Mouse (Mus musculus): Measurements from ENCODE around the gene Nup210l.

Nup210l gene

DNA sequence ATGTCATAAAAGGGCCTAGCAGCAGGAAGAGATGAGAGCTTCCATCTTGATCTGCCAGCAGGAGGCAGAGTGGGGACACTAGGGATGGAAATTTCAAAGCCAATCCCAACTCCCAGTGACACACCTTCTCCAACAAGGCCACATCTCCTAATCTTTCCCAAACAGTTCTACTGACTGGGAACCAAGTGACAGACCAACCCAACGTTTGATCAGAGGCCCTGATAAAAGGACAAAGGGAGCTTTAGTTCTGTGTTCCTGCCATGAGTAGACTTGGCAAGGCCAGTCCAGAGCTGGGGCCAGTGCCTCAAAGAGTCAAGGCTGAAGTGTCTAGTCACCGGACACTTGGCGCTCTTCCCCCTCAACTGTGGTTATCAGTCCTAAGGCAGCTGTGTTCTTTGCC is 57.6 kb downstream of the Nup210l start:
- no peak for DNase-seq (ENCODE audit: low spot score)

DNA sequence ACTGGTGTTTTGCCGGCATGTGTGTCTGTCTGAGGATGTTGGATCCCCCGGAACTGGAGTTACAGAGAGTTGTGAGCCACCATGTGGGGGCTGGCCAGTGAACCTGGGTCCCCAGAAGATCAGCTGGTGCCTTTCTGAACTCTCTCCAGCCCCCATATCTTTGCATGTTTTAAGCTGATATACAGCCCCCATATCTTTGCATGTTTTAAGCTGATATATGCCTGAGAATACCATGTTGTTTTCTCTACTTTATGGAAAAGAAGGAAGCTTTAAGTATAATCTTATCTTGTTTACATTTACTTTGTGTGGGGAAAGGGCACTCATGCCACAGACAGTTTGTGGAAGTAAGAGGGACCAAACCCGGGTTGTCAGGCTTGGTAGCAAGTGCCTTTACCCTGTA is 75.6 kb downstream of the Nup210l start:
- DNase-seq (ENCODE audit: low spot score): no peak

DNA sequence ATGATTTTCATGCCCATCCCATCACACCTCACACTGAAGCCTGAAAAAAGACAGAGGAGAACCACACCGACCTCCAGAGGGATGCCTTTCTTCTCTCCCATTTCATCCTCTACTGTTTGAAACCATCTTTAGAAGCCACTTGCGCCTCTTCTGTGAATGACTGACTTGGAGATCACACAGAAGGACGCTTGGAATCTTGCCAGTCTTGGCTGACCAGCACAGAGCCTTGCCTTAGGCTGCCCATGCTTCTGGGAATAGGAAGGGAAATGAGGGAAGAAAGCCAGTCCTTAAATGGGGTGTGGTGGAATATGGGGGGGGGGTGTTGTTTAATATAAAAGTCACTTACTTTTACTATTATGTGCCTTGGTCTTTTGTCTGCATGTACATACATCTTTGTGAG is 79.6 kb downstream of the Nup210l start:
- DNase-seq (ENCODE audit: low spot score): no peak

DNA sequence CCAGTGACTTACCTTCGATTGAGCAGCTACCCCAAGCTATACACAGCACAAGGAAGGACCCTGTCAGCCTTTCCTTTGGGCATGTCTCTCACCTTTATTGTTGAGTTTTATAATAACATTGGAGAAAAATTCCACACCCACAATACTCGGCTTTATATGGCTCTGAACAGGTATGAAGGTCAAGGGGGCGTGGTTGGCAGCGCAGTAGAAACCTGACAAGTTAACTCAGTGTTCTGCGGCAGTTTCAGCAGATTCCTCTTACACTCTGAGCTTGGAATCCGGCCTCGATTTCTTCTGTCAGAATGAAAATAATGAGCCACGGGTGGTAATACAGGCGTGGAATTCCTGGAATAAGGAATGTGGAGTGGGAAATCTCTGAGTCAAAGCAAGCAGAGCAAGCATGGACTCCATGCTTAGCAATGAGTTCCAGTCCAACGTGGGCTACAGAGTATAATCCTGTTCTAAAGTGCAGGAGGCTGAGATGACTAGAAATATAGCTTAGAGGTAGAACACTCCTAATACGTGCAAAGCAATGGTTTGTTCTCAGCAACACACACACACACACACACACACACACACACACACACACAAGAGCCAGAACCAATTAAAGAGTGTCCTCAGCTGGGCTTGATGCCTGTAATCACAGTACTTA is 87.1 kb downstream of the Nup210l start:
- no peak for DNase-seq (ENCODE audit: low spot score)

DNA sequence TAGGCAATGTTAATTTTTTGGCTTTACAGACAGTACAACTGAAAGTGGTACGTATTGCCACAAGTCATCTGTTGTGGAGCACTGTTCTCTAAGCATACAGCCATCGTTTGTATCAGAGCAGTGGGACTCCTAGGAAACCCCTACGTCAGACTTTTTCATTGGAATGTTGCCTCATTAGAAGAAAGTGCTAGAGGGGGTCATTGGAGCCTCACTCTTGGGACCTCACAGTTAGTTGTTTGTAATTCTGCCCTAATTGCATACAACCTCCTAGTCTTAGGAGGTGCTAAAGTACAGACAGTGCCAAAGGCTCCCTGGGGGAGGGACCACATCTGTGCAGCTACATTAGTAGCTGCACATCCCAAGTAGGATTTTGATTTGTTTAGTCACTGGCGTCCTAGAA is 90.8 kb downstream of the Nup210l start:
- DNase-seq (ENCODE audit: low spot score): no peak

DNA sequence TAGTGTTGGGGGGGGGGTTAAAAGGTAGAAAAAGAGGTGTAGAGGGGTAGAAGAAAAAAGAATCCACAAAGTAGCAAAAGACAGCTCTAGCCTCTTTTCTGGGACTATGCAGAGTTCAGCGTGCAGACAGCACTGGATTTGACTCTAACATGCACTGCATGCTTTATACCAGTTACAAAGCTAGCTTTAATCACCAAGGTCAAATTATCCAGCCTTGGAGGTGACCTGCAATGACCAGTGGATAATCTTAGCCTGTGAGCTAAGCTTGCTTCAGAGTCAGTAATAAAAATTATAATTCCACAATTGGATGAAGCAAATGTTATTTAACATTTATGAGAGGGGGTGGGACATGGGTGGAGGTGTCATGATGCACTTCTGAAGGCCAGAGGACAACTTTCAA is 91.7 kb downstream of the Nup210l start:
- no peak for DNase-seq (ENCODE audit: low spot score)

DNA sequence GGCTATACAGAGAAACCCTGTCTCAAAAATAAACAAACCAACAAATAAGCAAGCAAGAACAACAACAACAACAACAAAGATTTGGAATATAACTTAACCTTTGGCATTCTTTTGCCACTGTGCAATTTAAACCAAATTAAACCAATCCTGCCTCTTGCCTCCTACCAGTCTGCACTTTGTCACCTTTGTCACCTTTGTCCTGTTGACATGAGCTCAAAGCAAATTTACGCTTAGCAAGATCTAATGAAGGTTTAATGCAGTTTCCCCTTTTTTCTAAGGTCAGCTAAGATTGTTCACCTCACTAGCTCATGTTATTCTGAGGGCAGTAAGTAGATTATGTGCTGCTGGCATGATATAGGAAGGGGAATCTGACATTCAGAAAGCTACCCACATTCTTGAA is 93.6 kb downstream of the Nup210l start:
- DNase-seq (ENCODE audit: low spot score): no peak

DNA sequence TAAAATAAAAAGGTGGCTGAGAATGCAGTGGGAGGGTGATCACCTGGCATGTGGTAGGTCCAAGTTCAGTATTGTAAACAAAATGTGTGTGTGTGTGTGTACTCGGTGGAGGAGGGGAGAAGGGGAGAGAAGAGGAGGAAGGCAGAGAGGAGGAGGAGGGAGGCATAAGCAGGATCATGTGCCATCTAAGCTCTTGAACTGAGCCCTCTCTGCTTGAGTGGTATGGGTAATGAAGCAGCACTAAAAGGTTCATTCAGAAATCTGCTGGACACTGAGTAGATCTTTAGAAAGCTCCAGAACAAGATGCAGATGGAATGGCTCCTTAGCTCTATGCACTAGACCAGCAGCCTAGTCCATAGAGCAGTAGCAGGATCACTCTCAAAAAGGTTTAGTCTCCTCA is 99.0 kb downstream of the Nup210l start:
- no peak for DNase-seq (ENCODE audit: low spot score)

DNA sequence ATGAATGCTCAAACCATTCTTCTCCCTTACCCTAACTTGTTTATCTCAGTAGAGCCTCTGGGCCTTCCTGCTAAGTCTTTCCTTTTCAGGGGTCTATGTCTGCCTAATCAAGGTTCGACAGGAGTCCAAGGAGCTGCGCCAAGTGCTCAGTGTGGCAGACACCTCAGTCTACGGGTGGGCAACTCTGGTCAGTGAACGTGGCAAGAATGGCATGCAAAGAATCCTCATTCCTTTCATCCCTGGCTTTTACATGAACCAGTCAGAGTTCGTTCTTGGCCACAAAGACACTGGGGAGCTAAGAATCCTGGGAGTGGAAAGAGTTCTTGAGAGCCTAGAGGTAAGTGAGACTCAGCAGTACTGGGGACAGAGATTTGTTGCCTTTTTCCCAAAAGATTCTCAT is 99.7 kb downstream of the Nup210l start:
- DNase-seq (ENCODE audit: low spot score): no peak

DNA sequence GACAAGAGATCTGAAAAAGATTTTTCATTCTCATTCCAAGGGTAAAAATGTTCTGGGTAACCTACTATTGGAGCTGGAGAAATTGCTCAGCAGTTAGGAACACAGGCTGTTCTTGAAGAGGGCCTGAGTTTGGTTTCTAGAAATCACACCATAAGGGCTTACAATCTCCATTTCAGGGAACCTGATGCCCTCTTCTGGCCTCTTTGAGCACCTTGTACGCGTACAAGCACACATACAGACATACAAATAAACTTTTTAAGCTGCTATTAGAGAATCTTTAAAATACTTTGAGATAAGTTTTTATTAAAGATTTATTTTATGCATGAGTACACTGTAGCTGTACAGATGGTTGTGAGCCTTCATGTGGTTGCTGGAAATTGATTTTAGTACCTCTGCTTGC is 100.7 kb downstream of the Nup210l start:
- DNase-seq (ENCODE audit: low spot score): no peak

DNA sequence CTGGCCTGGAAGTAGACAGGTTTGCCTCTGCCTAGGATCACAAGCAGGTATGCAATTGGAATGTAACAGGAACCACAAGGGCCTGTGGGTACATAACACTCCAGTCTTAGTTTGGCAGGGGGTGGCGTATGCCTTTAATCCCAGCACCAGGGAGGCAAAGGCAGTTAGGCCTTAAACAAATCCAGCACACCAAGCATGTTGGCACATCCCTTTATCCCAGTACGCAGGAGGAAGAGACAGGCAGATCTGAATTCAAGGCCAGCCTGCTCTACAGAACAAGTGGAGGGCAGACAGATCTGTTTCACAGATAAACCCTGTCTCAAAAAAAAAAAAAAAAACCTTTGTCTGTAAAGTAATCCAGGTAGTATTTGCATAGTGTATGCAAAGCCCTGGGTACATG is 104.7 kb downstream of the Nup210l start:
- no peak for DNase-seq (ENCODE audit: low spot score)

DNA sequence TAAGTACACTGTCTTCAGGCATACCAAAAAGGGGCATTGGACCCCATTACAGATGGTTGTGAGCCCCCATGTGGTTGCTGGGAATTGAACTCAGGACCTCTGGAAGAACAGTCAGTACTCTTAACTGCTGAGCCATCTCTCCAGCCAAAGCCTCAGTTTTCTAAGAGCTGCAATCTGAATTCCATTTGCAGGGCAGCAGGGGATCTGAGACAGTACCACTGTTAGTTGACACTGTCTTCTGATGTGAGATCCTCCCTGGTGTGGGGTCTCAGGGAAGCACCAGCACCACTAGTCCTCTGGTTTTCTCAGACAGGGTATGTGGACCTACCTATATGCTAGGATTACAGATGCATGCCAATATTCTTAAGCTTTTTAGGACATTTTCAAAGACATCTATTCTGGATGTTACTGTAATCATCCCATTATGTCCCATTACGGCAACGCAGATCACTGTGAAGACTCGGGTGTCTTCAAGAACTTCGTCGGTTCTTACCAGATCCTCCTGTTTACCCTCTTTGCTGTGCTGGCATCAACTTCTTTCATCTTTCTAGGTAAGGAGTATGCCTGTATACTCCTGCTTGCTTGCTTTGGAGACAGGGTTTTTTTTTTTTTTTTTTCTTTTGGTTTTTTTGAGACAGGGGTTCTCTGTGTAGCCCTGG is 106.1 kb downstream of the Nup210l start:
- no peak for DNase-seq (ENCODE audit: low spot score)

DNA sequence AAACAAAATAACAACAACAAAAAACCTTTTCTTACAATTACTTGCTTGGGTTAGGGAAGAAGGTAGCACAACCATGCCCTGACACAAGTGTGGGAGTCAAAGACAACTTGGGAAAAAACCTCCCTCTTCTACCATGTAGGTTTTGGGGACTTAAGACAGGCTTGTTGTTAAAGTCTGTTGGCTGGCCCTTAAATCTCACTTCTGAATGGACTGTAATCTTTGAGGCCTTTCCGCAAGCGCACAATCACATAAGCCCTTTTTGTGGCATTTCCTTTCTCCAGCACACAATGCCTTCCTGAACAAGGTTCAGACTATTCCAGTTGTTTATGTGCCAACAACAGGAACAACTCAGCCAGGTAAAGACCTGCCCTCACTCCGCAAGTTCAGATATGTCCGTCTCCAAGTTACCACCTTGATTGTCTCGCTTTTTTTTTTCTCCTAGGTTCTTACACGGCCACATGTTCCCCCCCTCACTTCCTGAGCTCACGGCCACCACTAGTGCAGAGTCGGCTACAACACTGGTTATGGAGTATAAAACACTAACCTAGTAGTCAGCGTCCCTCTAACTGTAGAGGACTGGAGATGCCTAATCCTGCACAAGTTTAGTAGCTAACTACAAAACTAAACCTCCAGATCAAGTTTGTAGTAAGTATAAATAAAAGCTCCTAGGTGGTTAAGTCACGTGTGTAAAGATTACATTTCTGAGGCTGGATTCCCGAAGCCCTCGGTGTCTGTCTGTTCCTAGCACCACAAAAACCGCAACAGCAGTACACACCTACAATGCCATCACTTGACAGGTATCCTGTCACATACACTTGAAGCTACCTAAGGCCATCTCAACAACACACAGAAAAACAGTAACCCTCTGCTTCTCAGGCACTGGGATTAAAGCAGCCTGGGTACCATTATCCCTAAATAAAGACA is 107.8 kb downstream of the Nup210l start:
- no peak for DNase-seq (ENCODE audit: low spot score)

DNA sequence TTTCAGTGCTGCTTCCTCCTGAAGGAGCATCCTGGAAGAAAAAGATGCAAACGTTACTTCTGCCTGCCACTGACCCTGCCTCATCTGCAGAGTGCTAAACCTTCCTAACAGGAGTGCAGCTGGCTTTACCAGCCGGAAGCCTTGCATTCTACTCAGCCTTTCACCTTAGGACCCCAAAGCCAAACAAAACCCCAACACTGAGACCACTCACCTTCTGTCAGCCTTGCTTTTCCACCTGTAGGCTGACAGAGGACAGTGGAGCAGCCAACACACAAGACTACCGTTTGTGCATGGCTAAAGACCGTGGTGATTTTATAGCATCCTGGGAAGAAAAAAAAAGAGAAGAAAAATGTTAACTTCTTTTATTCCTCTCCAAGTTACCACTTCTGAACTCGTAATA is 108.8 kb downstream of the Nup210l start:
- no peak for DNase-seq (ENCODE audit: low spot score)

DNA sequence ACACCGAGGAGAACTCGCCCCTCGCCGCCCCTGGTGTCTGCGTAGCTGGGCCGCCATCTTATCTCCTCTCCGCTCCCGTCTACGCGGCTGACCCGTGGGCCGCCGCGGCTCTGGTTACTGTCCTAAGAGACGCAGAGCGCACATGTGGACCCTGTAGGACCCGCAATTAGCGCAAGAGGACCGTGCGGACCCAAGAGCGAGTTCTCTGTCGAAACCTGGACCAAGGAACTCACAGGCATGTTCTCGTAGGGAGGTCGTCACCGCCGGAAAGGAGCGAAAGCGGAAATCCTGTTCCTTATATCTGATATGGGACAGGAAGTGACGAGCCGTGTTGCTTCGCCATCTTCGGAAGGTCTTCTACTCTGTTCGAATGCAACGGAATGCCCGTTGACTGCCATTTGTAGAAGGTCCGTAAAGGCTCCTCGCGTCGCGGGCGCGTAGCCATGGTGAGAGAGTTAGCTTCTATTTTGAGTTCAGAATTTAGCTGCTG is 109.5 kb downstream of the Nup210l start, which contains the start of the genes Rps27 and Rab13:
Gene Rps27 (minus strand): TSS at position 275 of the 490 bp plus-strand sequence.
Gene Rab13 (plus strand): TSS at position 319 of the 490 bp plus-strand sequence.
- peak; percentile 95 for DNase-seq (ENCODE audit: low spot score)

DNA sequence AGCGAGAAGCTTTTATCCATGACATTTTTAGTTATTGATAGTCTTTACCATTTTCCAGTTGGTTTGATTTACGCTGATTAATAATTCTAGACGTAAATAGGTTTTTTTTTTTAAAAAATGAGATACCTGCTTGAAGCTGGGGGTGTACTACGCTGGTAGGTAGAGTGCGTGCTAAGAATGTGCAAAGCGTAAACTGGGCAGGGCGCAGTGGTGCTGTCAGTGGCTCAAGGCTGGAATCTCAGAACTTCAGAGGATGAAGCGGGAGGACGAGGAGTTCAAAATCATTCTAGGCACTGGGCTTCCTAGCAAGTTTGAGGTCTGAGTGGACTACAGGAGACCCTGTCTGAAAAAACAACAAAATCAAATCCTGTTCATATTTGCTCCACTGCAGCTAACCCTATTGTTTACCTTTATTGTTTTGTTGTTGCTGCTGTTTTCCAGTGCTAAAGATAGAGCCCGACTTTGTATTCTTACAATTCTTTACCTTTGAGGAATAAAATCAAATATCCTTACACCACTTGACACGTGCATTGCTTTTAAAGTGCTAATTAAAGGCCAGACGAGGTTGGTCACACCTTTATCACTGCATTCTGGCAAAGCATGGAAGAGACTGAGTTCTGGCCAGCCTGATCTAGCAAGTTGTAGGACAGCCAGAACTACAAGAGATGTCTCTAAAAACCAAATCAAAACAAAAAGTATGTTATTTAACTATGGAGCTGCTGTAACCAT is 110.2 kb downstream of the Nup210l start:
- DNase-seq (ENCODE audit: low spot score): no peak

DNA sequence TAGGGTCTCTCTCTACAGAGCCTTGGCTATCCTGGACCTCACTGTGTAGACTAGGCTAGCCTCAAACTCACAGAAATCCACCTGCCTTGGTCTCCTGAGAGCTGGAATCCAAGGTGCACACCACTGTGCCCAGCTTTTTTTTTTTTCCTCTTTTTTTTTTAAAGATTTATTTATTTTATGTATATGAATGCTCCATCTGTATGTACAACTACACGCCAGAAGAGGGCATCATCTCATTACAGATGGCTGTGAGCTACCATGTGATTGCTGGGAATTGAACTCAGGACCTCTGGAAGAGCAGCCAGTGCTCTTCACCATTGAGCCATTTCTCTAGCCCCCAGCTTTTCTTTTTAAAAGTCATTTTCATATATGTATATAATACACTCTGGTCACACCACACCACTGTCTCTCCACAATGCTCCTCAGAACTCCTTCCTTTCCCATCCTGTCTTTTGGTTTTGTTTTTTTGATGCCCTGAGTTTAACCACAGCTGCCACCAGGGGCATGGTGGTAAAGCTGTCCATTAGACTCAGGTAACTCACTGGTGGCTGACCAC is 112.0 kb downstream of the Nup210l start:
- no peak for DNase-seq (ENCODE audit: low spot score)

DNA sequence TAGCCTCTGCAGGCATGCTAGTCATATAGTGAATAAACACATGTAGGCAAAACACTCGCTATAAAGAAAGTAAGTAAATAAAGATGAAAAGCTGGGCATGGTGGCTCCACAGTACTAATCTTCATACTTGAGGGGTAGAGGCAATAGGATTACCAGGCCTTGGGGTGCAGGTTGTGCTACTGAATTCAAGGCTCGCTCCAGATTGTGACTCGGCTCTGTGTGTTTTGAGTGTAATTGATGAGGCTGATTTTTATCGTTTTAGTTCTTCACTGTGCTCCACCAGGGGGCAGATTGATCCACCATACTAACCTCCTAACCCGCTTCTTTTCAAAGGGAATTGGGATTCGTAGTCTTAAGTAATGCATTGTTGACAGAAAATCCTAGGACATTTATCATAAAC is 116.2 kb downstream of the Nup210l start:
- DNase-seq (ENCODE audit: low spot score): peak; percentile 53

DNA sequence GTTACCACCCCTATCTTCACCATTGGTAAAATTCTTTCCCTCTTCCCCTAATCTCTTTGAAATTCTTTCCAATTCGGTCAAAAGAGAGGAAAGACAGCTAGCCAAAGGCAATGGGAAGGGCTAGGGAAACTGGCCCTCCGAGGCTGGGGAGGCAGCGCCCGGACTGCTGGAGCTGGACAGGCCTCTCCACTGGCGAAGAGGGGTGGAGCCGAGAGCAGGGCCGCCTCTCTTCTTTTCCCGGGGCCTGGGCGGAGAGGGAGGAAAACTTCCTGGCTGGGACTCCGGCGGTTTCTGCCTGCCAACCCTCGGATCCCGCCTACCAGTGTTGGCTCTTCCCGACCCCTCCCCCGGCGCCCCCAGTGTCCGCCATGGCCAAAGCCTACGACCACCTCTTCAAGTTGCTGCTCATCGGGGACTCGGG is 116.6 kb downstream of the Nup210l start:
- DNase-seq (ENCODE audit: low spot score): no peak

DNA sequence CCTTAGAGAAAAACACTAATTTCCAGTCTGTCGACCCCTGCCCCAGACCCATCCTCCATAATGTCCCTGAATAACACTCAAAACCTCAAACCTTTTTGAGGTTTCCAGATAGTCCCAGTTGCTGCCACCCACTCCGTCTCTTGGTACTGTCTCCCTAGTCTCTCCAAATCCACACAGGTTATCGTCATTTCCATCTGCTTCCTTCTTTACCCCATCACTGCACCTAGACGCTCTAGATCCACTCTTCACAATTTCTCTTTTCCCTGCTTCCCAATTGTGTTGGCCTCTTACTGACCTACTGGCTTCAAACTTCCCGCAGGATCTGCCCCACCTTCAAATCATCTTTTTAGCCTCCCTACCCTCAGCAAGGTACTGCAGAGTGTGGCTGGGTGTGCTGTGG is 117.2 kb downstream of the Nup210l start:
- DNase-seq (ENCODE audit: low spot score): no peak

DNA sequence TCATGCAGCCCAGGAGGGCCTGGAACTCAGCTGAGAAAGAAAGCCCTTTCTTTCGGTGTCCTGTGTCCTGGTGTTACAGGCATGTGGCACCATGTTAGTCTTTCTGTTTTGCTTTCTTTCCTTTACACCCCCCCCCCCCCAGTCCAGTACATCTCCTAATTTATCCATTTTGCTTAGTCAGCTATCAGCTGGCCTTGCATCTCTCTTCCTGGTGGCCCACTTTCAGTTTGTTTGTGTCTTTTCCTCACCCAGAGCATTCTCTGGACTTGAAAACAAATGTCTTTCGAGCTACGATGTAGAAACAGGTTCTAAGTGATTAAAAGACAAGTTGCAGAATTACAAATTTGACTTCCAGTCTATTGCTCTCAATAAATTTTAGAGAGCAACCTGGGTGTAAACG is 118.5 kb downstream of the Nup210l start:
- DNase-seq (ENCODE audit: low spot score): no peak

DNA sequence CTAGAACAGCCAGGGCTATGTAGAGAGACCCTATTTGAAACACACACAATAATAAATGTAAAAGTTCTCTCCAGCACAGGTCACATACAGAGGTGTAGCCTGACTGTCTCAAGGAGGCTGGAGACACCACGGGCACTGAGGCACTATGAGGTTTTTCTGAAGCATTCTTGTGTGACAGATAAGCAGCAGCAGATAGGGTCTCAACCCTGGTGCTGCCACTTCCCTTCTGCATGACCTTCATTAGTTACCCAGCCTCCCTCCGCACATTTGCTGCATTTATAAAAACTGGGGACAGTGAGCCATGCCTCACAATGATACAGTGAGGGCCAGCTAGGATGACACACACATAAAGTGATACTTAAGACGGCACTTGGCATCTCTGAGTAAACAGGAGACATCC is 119.0 kb downstream of the Nup210l start:
- DNase-seq (ENCODE audit: low spot score): no peak

All from layer of hippocampus, adult 9-10 months (tissue).